Mouse (Mus musculus): Measurements from ENCODE around the gene 1700001J03Rik. TPM values are rescaled to one million over a fixed set of nuclear protein-coding genes. Genes with fewer than 3 reads are reported as not detected.
A peak's percentile ranks its signal among the peaks of the same experiment; 100 is the strongest.

Gene 1700001J03Rik
- total RNA-seq, 1 experiment = not detected

DNA sequence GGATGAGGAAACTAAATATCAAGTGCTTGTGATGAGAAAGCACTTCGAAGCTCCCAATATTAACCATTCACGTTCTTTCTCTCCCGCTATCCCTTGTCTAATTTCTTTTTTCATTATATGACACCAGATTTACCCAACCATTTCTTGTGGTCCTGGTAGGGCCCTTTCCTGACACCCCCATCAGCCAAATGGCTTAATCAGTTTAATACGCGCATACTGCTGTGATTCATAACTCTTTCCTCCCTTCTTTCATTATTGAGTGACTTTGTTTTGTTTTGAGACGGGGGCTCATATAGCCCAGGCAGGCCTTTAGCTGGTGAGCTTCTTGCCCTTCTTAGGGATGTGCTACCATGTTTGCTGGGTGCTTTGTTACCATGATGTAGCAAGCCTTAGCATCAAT is 36.6 kb upstream of the 1700001J03Rik start:
- in situ Hi-C loops (cut with MboI; ENCODE audit: low sequenced_read_pairs in 2 of 2, unreplicated experiment in 2 of 2) = no loop called here
- peak overlapping the region; percentile 94 to 97 for H3K4me3 ChIP-seq (ENCODE audit: insufficient read depth in 1 of 2, low read depth in 1 of 2, low read length in 2 of 2, poor library complexity in 1 of 2, severe bottlenecking in 1 of 2)
- peak overlapping the region; percentile 90; the same call in 1 of the 2 replicates for H3K9ac ChIP-seq (ENCODE audit: insufficient read depth, low read depth, low read length, poor library complexity, severe bottlenecking)
- TF ChIP-seq CHD2 (IDR thresholded peaks at IDR 0.05; ENCODE audit: low read depth, low read length) (no peak), HCFC1 (IDR thresholded peaks at IDR 0.05; ENCODE audit: borderline replicate concordance, insufficient read depth, low read length) (no peak), MAFK (IDR thresholded peaks at IDR 0.05; ENCODE audit: insufficient read depth, low read depth, low read length) (no peak)
- DNase-seq (ENCODE audit: low read depth, low spot score) = no peak
- no peaks in the 10 kb centered on the region for H3K36me3 ChIP-seq (ENCODE audit: control insufficient read depth, insufficient read depth, low read length, poor library complexity, severe bottlenecking)
- H3K9me3 ChIP-seq (ENCODE audit: control insufficient read depth, insufficient read depth, low read depth, low read length) = no peaks in the 10 kb centered on the region
- no peak overlapping the region for H3K27ac ChIP-seq (ENCODE audit: insufficient read depth, low read depth, low read length, poor library complexity, severe bottlenecking)
- no peaks in the 10 kb centered on the region for H3K4me1 ChIP-seq (ENCODE audit: control insufficient read depth in 2 of 2, insufficient read depth in 2 of 2, low read length in 2 of 2, poor library complexity in 1 of 2)

DNA sequence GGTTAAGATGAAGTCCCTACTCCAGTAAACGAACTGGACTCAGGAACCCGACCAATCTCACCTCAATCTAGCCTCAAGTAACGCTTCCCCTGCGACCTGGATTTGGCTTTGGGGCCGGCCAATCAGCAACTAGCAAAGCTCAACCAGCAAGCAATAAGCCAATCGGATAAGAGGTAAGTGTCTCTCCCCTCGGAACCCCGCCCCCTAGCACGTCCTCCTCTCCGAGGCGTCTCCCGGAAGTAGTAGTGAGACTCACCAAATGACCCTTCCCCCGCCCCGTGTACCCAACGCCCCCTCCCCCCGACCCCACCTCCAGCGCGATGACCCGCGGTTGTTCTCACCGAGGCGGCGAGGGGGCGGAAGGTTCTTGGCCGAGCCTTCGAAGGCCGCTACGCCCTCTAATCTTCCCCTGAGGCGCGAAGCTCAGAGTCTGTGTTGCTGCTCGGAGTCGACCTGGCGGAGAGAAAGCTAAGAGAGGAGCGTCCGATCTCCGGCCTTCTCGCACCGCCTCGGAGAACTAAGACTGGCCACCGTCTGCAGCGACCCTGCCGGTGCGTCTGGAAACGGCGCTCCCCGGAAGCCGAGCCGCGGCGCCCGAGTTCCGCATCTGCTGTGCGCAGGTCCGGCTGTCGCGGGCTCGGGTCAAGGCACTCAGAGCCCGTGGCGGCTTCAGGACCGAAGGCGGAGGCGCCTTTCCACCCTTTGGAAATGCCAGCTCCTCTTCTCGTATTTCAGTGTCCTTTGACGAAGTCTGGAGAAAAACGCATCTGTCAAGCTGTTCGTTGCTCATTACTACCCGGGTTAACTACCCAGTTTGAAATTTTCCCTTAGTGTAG is 36.0 kb upstream of the 1700001J03Rik start, which contains the start of gene Rnf6:
Gene Rnf6, minus strand, starts transcription at position 677 of the 836 bp plus-strand sequence.
- H3K4me3 ChIP-seq (ENCODE audit: insufficient read depth in 1 of 2, low read depth in 1 of 2, low read length in 2 of 2, poor library complexity in 1 of 2, severe bottlenecking in 1 of 2) = peak within 1 kb of the TSS; percentile 94 to 97
- in situ Hi-C loops (cut with MboI; ENCODE audit: low sequenced_read_pairs in 2 of 2, unreplicated experiment in 2 of 2) = no loop called here
- TF ChIP-seq HCFC1 (IDR thresholded peaks at IDR 0.05; ENCODE audit: borderline replicate concordance, insufficient read depth, low read length) (peak; percentile 77; the same call in 1 of the 2 replicates), MAFK (IDR thresholded peaks at IDR 0.05; ENCODE audit: insufficient read depth, low read depth, low read length) (no peak)
- H3K9me3 ChIP-seq (ENCODE audit: control insufficient read depth, insufficient read depth, low read depth, low read length) = no peaks in the 10 kb centered on the region
- H3K36me3 ChIP-seq (ENCODE audit: control insufficient read depth, insufficient read depth, low read length, poor library complexity, severe bottlenecking) = no peaks in the 10 kb centered on the region
- no peaks in the 10 kb centered on the region for H3K4me1 ChIP-seq (ENCODE audit: control insufficient read depth in 2 of 2, insufficient read depth in 2 of 2, low read length in 2 of 2, poor library complexity in 1 of 2)
- H3K27ac ChIP-seq (ENCODE audit: insufficient read depth, low read depth, low read length, poor library complexity, severe bottlenecking) = peak within 1 kb of the TSS; percentile 79; the same call in 1 of the 2 replicates
- DNase-seq (ENCODE audit: low read depth, low spot score) = peak; percentile 88
- H3K9ac ChIP-seq (ENCODE audit: insufficient read depth, low read depth, low read length, poor library complexity, severe bottlenecking) = peak within 1 kb of the TSS; percentile 90

DNA sequence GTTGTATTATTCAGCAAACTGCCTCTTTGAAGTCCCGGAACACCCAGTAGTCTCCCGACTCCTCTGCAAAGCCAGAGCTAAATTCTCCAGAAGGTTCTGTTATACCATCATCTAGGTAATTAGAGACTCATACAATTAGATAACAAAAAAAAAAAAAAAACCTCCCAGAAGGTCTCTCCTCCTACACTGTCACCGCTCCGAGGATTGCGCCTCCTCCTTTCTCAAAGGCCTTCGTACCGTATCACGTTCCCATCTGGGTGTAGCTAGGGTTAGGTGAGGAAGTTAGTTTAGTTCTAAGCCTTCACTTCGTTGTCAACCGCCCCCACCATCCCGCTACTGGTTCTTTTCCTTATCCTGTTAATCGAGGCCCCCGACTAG is 35.4 kb upstream of the 1700001J03Rik start:
- TF ChIP-seq ZNF384 (IDR thresholded peaks at IDR 0.05; ENCODE audit: low read depth, low read length) (no peak), ZC3H11A (IDR thresholded peaks at IDR 0.05; ENCODE audit: borderline replicate concordance, low read depth, low read length) (no peak), CHD2 (IDR thresholded peaks at IDR 0.05; ENCODE audit: low read depth, low read length) (no peak), HCFC1 (IDR thresholded peaks at IDR 0.05; ENCODE audit: borderline replicate concordance, insufficient read depth, low read length) (no peak), MAFK (IDR thresholded peaks at IDR 0.05; ENCODE audit: insufficient read depth, low read depth, low read length) (no peak)
- in situ Hi-C loops (cut with MboI; ENCODE audit: low sequenced_read_pairs in 2 of 2, unreplicated experiment in 2 of 2) = no loop called here
- H3K27ac ChIP-seq (ENCODE audit: insufficient read depth, low read depth, low read length, poor library complexity, severe bottlenecking) = no peak overlapping the region

DNA sequence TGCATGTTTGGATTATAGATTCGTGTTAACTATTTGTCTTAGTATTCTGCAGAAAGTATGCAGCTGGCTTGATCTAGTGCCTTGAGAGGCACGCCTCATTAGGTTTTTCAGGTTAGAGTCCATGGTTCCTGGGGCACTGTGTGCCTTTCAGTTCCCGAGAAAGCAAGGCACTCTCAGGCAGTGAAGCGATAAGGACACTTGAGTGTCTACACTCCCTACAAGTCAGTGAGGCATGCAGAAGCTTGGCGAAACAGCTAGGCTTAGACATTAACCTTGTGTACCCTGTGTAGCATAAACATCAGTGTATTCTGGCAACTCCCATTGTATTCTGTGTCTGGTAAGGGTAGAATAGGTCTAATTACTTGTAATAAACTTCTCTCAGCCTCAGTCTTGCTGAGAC is 20.4 kb upstream of the 1700001J03Rik start:
- Histone ChIP-seq H3K9me3 (ENCODE audit: control insufficient read depth, insufficient read depth, low read depth, low read length) (no peaks in the 10 kb centered on the region), H3K4me3 (ENCODE audit: insufficient read depth in 1 of 2, low read depth in 1 of 2, low read length in 2 of 2, poor library complexity in 1 of 2, severe bottlenecking in 1 of 2) (no peak overlapping the region), H3K9ac (ENCODE audit: insufficient read depth, low read depth, low read length, poor library complexity, severe bottlenecking) (no peak overlapping the region), H3K36me3 (ENCODE audit: control insufficient read depth, insufficient read depth, low read length, poor library complexity, severe bottlenecking) (peaks cover 14% of the 10 kb centered on the region), H3K27ac (ENCODE audit: insufficient read depth, low read depth, low read length, poor library complexity, severe bottlenecking) (no peak overlapping the region), H3K4me1 (ENCODE audit: control insufficient read depth in 2 of 2, insufficient read depth in 2 of 2, low read length in 2 of 2, poor library complexity in 1 of 2) (no peaks in the 10 kb centered on the region)
- no peak for TF ChIP-seq CHD2 (IDR thresholded peaks at IDR 0.05; ENCODE audit: low read depth, low read length)
- TF ChIP-seq ZNF384 (IDR thresholded peaks at IDR 0.05; ENCODE audit: low read depth, low read length) = no peak
- TF ChIP-seq ZC3H11A (IDR thresholded peaks at IDR 0.05; ENCODE audit: borderline replicate concordance, low read depth, low read length) = no peak
- no peak for TF ChIP-seq HCFC1 (IDR thresholded peaks at IDR 0.05; ENCODE audit: borderline replicate concordance, insufficient read depth, low read length)
- TF ChIP-seq MAFK (IDR thresholded peaks at IDR 0.05; ENCODE audit: insufficient read depth, low read depth, low read length) = no peak
- in situ Hi-C loops (cut with MboI; ENCODE audit: low sequenced_read_pairs in 2 of 2, unreplicated experiment in 2 of 2) = no loop called here
- DNase-seq (ENCODE audit: low read depth, low spot score) = no peak

More for the DNA sequence above, 35.4 kb upstream of the 1700001J03Rik start:
- Histone ChIP-seq H3K4me3 (ENCODE audit: insufficient read depth in 1 of 2, low read depth in 1 of 2, low read length in 2 of 2, poor library complexity in 1 of 2, severe bottlenecking in 1 of 2) (peak overlapping the region; percentile 94), H3K9me3 (ENCODE audit: control insufficient read depth, insufficient read depth, low read depth, low read length) (no peaks in the 10 kb centered on the region), H3K9ac (ENCODE audit: insufficient read depth, low read depth, low read length, poor library complexity, severe bottlenecking) (peak overlapping the region; percentile 53), H3K4me1 (ENCODE audit: control insufficient read depth in 2 of 2, insufficient read depth in 2 of 2, low read length in 2 of 2, poor library complexity in 1 of 2) (no peaks in the 10 kb centered on the region), H3K36me3 (ENCODE audit: control insufficient read depth, insufficient read depth, low read length, poor library complexity, severe bottlenecking) (peaks cover 2% of the 10 kb centered on the region; the same call in 1 of the 2 replicates)
- no peak for DNase-seq (ENCODE audit: low read depth, low spot score)

Measured in ES-E14 (cell line).